In the genomic region with DNA sequence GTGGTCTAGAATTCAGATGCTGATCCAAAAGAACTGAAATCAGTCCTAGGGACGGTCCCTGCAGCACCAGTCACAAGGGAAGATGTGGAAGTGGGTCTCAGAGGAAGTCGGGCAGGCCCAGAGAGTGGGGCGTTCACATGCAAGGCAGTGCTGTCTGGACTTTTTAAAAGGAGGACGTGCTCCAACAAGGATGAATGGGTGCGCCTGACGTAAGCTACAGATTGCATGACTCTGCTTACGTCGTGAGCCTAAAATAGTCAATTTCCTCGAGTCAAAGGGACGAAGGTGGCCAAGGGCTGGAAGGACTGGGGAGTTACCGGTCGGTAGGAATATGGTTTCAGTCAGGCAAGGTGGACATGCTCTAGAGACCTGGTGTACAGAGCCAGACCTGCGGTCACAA, we compare ENCODE assay signal across 17 mouse cellular contexts.
"Had no signal": no experiment of that assay in that cellular context is flagged by ENCODE, and none has a peak within 500 bp of the region (broad histone marks: within the 10 kb centered on the region; RNA-seq: fewer than 3 reads in every experiment).

No protein-coding gene starts in this region.

- H3K4me1 ChIP-seq: megakaryocyte, embryonic 14.5 days; midbrain, embryonic 12.5 days; midbrain, embryonic 15.5 days; neural tube, embryonic 12.5 days had no signal

- H3K4me2 ChIP-seq: lung, embryonic 15.5 days; midbrain, embryonic 12.5 days; midbrain, embryonic 15.5 days; neural tube, embryonic 12.5 days; stomach, embryonic 15.5 days had no signal

- H3K9ac ChIP-seq: liver, postnatal 0 days; lung, embryonic 15.5 days; midbrain, embryonic 12.5 days; midbrain, embryonic 15.5 days; neural tube, embryonic 12.5 days; stomach, embryonic 15.5 days had no signal

- H3K9me3 ChIP-seq: lung, embryonic 15.5 days; megakaryocyte, embryonic 14.5 days; midbrain, embryonic 12.5 days; midbrain, embryonic 15.5 days; neural tube, embryonic 12.5 days; stomach, embryonic 15.5 days had no signal

- H3K27ac ChIP-seq: lung, embryonic 15.5 days; macrophage; midbrain, embryonic 12.5 days; midbrain, embryonic 15.5 days; neural tube, embryonic 12.5 days; stomach, embryonic 15.5 days; stomach, postnatal 0 days had no signal

- H3K4me3 ChIP-seq: lung, embryonic 15.5 days; megakaryocyte, embryonic 14.5 days; midbrain, embryonic 12.5 days; midbrain, embryonic 15.5 days; neural tube, embryonic 12.5 days; stomach, embryonic 15.5 days had no signal

- H3K36me3 ChIP-seq: stomach, embryonic 15.5 days had no signal

- ATAC-seq: liver, postnatal 0 days; lung, postnatal 0 days; midbrain, embryonic 15.5 days had no signal

- H3K27me3 ChIP-seq: lung, embryonic 15.5 days; midbrain, embryonic 12.5 days; midbrain, embryonic 15.5 days; neural tube, embryonic 12.5 days; stomach, embryonic 15.5 days had no signal

- DNase-seq: liver, postnatal 0 days; lung, adult 2 months; lung, postnatal 14 days; lung, postnatal 36 days; right cerebral cortex, postnatal 14 days; thymus, adult 2 months; thymus, postnatal 25 days; thymus, postnatal 4 days had no signal
